Mouse (Mus musculus) CD4-positive, CD25-positive, alpha-beta regulatory T cell, adult 9 weeks (primary cell): Measurements from ENCODE around the gene Ppp3cb. TPM values are rescaled to one million over a fixed set of nuclear protein-coding genes. Genes with fewer than 3 reads are reported as not detected.

Experiments used
- polyA plus RNA-seq: library from polyadenylated mRNA; unstranded; fragments of 100-300 nt; shearing (Covaris generic); gene quantifications from one replicate; pipeline ENCODE4 v1.2.1, GENCODE M21; 2017

The Ppp3cb gene
- polyA plus RNA-seq: 13.9 TPM

DNA sequence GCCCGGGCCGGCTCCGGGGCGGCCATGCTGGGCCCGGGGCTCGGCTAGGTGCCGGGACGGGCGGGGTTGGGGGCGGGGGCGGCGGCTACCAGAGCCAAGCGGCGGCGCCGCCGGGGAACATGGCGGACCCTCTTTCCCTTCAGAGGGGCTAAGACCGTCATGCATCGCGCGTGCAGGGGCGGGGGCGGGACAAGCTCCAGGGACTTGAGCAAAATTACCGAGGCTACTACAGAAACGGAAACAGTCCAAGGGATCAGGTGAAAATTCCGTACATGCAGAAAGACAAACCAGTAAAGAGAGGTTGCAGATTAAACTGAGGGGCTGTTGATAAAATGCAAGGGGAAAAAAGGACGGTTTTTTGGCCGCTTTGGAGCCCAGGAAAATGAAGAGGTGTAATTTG is at the start of gene Ppp3cb:
TSS of gene Ppp3cb (minus strand) at position 159 of the 400 bp plus-strand sequence.

DNA sequence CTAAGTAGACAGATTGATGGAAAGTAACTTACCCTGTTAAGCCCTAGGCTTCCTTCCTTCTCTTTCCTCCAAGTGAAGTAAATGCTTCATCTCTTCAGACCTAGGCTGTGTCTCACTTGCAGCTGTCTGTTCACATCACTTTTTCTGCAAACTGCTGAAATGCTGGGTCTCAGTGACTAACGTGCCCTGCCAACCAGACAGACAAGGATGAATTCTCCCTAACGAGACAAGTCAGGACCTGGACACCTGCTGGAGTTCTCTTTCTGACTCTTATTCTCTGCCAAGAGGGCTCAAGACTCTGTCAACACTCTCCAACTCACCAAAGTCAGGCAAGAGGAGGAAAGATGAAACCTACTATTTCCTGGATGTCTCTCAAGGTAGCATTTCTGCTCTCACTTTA is 49.8 kb downstream of the Ppp3cb start, which contains the start of gene Mss51:
TSS of gene Mss51 (minus strand) at position 299 of the 400 bp plus-strand sequence.

DNA sequence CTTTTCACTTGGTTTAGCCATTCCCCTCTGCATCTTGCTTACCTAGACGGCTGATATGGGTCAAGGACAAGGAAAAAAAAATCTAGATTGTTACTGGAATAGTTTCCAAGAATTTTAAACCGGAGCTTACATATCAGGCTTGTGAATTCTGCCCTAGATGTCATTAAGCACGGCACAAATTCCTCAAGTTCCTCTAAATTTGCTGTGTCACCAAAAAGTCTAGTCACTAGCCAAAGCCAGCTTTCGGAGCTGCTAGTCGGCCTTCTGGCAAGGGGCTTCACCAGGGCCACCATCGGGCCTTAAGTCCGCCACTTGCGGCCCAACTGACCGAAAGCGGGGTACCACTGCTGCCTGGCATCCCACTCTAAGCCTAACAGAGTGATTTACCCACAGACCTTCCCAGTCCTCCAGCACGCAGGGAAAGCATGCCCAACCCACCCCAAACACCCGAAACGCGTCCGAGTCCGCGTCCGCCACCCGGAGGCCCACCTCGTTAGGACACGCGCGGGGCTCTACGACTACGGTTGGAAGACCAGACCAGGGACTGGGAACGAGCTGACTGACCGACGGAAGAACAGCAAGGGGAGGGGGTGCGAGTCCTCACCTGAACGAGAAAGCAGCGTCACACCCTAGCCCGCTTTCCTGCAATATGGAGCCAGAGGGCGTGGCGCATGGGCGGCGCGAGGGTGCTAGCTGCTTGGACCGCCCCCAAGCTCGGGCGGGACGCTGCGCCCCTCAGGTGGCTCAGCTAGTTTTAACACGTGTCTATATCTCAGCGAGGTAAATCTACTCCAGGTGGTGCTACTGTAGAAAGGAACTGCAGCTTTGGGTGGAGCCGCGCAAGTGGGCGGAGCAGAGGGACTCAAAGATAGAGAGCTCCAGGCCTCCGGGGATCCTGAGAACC is 66.8 kb downstream of the Ppp3cb start, which contains the start of gene Anxa7:
TSS of gene Anxa7 (minus strand) at position 843 of the 904 bp plus-strand sequence.

DNA sequence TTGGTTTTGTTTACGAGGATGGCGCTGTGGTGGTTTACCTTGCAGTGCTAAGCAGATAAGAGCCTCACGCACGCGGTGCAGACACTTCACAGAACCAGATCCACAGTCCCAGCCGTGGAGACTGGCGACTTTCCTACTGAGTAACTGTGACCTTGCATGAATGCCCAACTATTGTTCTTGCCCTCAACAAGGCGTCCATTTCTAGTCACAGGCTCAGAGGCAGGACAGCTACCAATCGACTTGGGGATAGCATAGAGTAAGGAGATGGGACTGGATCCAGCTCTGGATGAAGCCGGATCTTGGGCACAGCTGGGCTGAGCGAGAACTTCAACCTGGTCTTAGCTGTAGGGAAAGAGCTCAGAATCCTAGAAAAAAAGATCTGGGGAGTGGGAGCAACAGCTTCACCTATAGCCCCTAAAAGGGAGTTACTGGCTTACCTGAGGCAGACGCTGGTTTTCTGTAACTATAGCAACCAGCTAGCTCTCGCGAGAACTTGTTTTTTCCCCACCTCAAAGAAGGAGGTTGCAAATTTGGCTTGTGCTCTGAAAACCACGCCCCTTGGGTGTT is 94.5 kb downstream of the Ppp3cb start, which contains the start of gene Cfap70:
TSS of gene Cfap70 (minus strand) at position 462 of the 567 bp plus-strand sequence.

Other genes with a start within 250 kb of the Ppp3cb start
- gene Ecd, start 198.5 kb downstream of the Ppp3cb start, polyA plus RNA-seq: 72.8 TPM
- gene Fam149b, start 198.4 kb downstream of the Ppp3cb start, polyA plus RNA-seq: 74.8 TPM
- 142 TPM for gene Dnajc9, start 157.7 kb downstream of the Ppp3cb start, polyA plus RNA-seq
- 104 TPM for gene Mrps16, start 152.9 kb downstream of the Ppp3cb start, polyA plus RNA-seq
- gene Cfap70, start 94.3 kb downstream of the Ppp3cb start, polyA plus RNA-seq: not detected
- 53.7 TPM for gene Anxa7, start 66.4 kb downstream of the Ppp3cb start, polyA plus RNA-seq
- gene Mss51, start 49.7 kb downstream of the Ppp3cb start, polyA plus RNA-seq: 1.1 TPM
- gene Usp54, start 94.5 kb upstream of the Ppp3cb start, polyA plus RNA-seq: 3.7 TPM
- not detected for gene Myoz1, start 110.0 kb upstream of the Ppp3cb start, polyA plus RNA-seq
- gene Synpo2l, start 121.8 kb upstream of the Ppp3cb start, polyA plus RNA-seq: not detected
- gene Sec24c, start 127.7 kb upstream of the Ppp3cb start, polyA plus RNA-seq: 330 TPM
- 4.7 TPM for gene Fut11, start 148.4 kb upstream of the Ppp3cb start, polyA plus RNA-seq
- gene Chchd1, start 156.4 kb upstream of the Ppp3cb start, polyA plus RNA-seq: 146 TPM
- 17.0 TPM for gene Zswim8, start 161.0 kb upstream of the Ppp3cb start, polyA plus RNA-seq
- 8.3 TPM for gene Ndst2, start 188.0 kb upstream of the Ppp3cb start, polyA plus RNA-seq
- gene Camk2g, start 247.5 kb upstream of the Ppp3cb start, polyA plus RNA-seq: 7.1 TPM